Mouse (Mus musculus) intestine, embryonic 16.5 days (tissue): ENCODE measurements at regions not wholly inside any gene's neighbourhood (a gene's known extent, or its start where the extent isn't known, plus 50 kb on each side); places are given as distances from the start of the nearest gene placed in this dataset.

ENCODE experiments used
- ATAC-seq: fragments of 200-750 bp; cut with Nextera tagmentation; 2 replicates; pipeline ENCODE4 v1.8.0; 2017; ENCODE audit warnings: moderate TSS enrichment, moderate library complexity
- H3K27ac ChIP-seq: fragments of 300-500 bp; sonication (generic); 2 replicates; pipeline ENCODE4 v1.5.1; 2014; ENCODE audit warnings: mild to moderate bottlenecking, low read length
- H3K27me3 ChIP-seq: fragments of 300-500 bp; sonication (generic); replicated peaks from 2 replicates; pipeline ENCODE4 v1.6.1; 2014; ENCODE audit warnings: low read length, control low read depth, mixed read lengths; ENCODE audit not compliant: control insufficient read depth, insufficient read depth
- H3K36me3 ChIP-seq: fragments of 300-500 bp; sonication (generic); 2 replicates; pipeline ENCODE4 v1.6.1; 2014; ENCODE audit warnings: low read length, control low read depth; ENCODE audit not compliant: control insufficient read depth, insufficient read depth
- H3K4me1 ChIP-seq: fragments of 300-500 bp; sonication (generic); 2 replicates; pipeline ENCODE4 v1.6.1; 2014; ENCODE audit warnings: low read length, control low read depth, mixed read lengths; ENCODE audit not compliant: control insufficient read depth, insufficient read depth
- H3K4me2 ChIP-seq: fragments of 300-500 bp; sonication (generic); 2 replicates; pipeline ENCODE4 v1.6.1; 2014; ENCODE audit warnings: low read depth, low read length, control low read depth
- H3K4me3 ChIP-seq: fragments of 300-500 bp; sonication (generic); 2 replicates; pipeline ENCODE4 v1.5.1; 2014; ENCODE audit warnings: mild to moderate bottlenecking, low read length
- H3K9ac ChIP-seq: fragments of 300-500 bp; sonication (generic); 2 replicates; pipeline ENCODE4 v1.6.1; 2014; ENCODE audit warnings: low read depth, low read length
- H3K9me3 ChIP-seq: fragments of 300-500 bp; sonication (generic); 2 replicates; pipeline ENCODE4 v1.6.1; 2016; ENCODE audit warnings: low read length, control low read depth; ENCODE audit not compliant: control insufficient read depth
- WGBS: fragments of 180-500 bp; shearing (Covaris S2); extraction: QIAGEN DNeasy Blood & Tissue Kit; methylation state at CpG from one replicate; pipeline ENCODE4 v1.1.7; 2014; 5-methylcytosine and 5-hydroxymethylcytosine counted together

GRCm38 (mm10) chr3:71590840-71591239, 1376.8 kb downstream of the Sis start:
- Histone ChIP-seq H3K4me1 (no peaks in the 10 kb centered on the region), H3K27me3 (no peaks in the 10 kb centered on the region), H3K4me3 (no peak overlapping the region), H3K36me3 (no peaks in the 10 kb centered on the region), H3K9me3 (no peaks in the 10 kb centered on the region), H3K27ac (no peak overlapping the region), H3K4me2 (no peak overlapping the region), H3K9ac (no peak overlapping the region)
- WGBS, result 77% methylated on average over 4 of the region's 4 CpGs
- ATAC-seq, result no peak

GRCm38 (mm10) chr3:71563820-71564418, 1403.7 kb downstream of the Sis start:
- no peaks in the 10 kb centered on the region for H3K36me3 ChIP-seq
- no peak overlapping the region for H3K4me2 ChIP-seq
- WGBS, result 95% methylated on average over 3 of the region's 3 CpGs
- H3K27ac ChIP-seq, result no peak overlapping the region
- H3K27me3 ChIP-seq, result no peaks in the 10 kb centered on the region
- H3K4me3 ChIP-seq, result no peak overlapping the region
- H3K9ac ChIP-seq, result no peak overlapping the region
- ATAC-seq, result no peak
- no peaks in the 10 kb centered on the region for H3K4me1 ChIP-seq
- H3K9me3 ChIP-seq, result no peaks in the 10 kb centered on the region

- Histone ChIP-seq H3K27me3 (no peaks in the 10 kb centered on the region), H3K27ac (no peak overlapping the region), H3K9me3 (no peaks in the 10 kb centered on the region), H3K9ac (no peak overlapping the region), H3K4me2 (no peak overlapping the region), H3K4me1 (no peaks in the 10 kb centered on the region), H3K36me3 (no peaks in the 10 kb centered on the region), H3K4me3 (no peak overlapping the region)
- ATAC-seq, result no peak
- 57% methylated on average over 1 of the region's 1 CpGs for WGBS
Measured at GRCm38 (mm10) chr3:71562901-71563300, 1404.8 kb downstream of the Sis start.

GRCm38 (mm10) chr3:71545821-71546220, 1421.8 kb downstream of the Sis start:
- Histone ChIP-seq H3K36me3 (no peaks in the 10 kb centered on the region), H3K9me3 (no peaks in the 10 kb centered on the region), H3K9ac (no peak overlapping the region), H3K27me3 (no peaks in the 10 kb centered on the region), H3K27ac (no peak overlapping the region), H3K4me3 (no peak overlapping the region), H3K4me1 (no peaks in the 10 kb centered on the region), H3K4me2 (no peak overlapping the region)
- peak; percentile 76 for ATAC-seq
- WGBS, result 52% methylated on average over 1 of the region's 1 CpGs

- no peak overlapping the region for H3K4me3 ChIP-seq
- H3K27me3 ChIP-seq, result no peaks in the 10 kb centered on the region
- H3K27ac ChIP-seq, result no peak overlapping the region
- H3K9me3 ChIP-seq, result no peaks in the 10 kb centered on the region
- H3K4me2 ChIP-seq, result no peak overlapping the region
- no peaks in the 10 kb centered on the region for H3K4me1 ChIP-seq
- no peak overlapping the region for H3K9ac ChIP-seq
- ATAC-seq, result no peak
- H3K36me3 ChIP-seq, result no peaks in the 10 kb centered on the region
Measured at GRCm38 (mm10) chr3:71512860-71513259, 1454.8 kb downstream of the Sis start.
